In the genomic region with DNA sequence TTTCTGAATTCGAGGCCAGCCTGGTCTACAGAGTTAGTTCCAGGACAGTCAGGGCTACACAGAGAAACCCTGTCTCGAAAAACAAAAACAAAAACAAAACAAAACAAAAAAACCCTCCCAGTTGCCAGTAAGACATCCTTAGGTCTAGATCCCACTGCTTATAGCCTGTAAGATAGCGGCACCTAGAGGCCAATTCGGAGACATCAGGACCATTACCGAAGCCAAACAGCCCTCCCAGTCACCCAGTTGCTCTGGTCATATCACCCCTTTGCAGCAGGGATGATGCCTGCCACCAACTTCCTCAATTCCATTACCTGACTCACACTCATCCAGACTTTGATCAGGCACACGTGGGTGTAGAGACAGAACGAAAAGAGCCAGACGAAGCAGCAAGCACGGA, we compare ENCODE assay signal across 8 mouse cellular contexts.
DNase-seq lines count a peak whose midpoint lies in the region; ATAC-seq and TF ChIP-seq lines count a peak whose summit lies in the region.

No protein-coding gene starts in this region.

- TF ChIP-seq CTCF in spleen, adult 2 months (IDR thresholded peaks at IDR 0.05; ENCODE audit: extremely low read depth, insufficient read depth, insufficient read length, insufficient replicate concordance), result peak; percentile 24; the same call in 1 of the 2 replicates

- no peak overlapping the region for H3K4me3 ChIP-seq in spleen, adult 2 months (ENCODE audit: extremely low read depth, insufficient read depth, insufficient read length)
- no peak overlapping the region for H3K4me3 ChIP-seq in hindbrain, embryonic 14.5 days (replicated peaks; ENCODE audit: low read length)

- peak; percentile 66 to 68 for DNase-seq in cerebellum, adult 18-20 months
- DNase-seq in cerebellum, adult 11 months, result no peak
- DNase-seq in spleen, adult 2 months (ENCODE audit: low read depth in 1 of 2, low spot score in 2 of 2), result peak in 1 of 2 experiments; percentile 44
- DNase-seq in spleen, adult 12 weeks (ENCODE audit: low spot score), result no peak
- DNase-seq in cerebellum, postnatal 25 days, result peak; percentile 64 to 78
- DNase-seq in hindbrain, embryonic 14.5 days (ENCODE audit: low spot score), result peak; percentile 77
- peak; percentile 42 to 45 for DNase-seq in lung, adult 18-20 months
- peak; percentile 47 for DNase-seq in right cerebral cortex, postnatal 4 days

- no peaks in the 10 kb centered on the region; the same call in 1 of the 2 replicates for H3K4me1 ChIP-seq in spleen, adult 2 months (ENCODE audit: control insufficient read depth, insufficient read depth, insufficient read length)
- H3K4me1 ChIP-seq in hindbrain, embryonic 14.5 days (replicated peaks; ENCODE audit: control insufficient read depth, insufficient read depth, low read length), result peaks cover 9% of the 10 kb centered on the region

- TF ChIP-seq POLR2A in spleen, adult 2 months (IDR thresholded peaks at IDR 0.05; ENCODE audit: low read depth, low read length), result no peak

- 0 out of 2 replicates have a peak, but pooled peaks cover 2% of the 10 kb centered on the region for H3K27me3 ChIP-seq in spleen, adult 2 months (ENCODE audit: control insufficient read depth, insufficient read depth, low read length)
- no peaks in the 10 kb centered on the region for H3K27me3 ChIP-seq in hindbrain, embryonic 14.5 days (ENCODE audit: control insufficient read depth, insufficient read depth, low read length)

- H3K4me2 ChIP-seq in hindbrain, embryonic 14.5 days (replicated peaks), result no peak overlapping the region

- H3K9me3 ChIP-seq in hindbrain, embryonic 14.5 days (ENCODE audit: control insufficient read depth, low read length), result no peaks in the 10 kb centered on the region

- no peak overlapping the region for H3K9ac ChIP-seq in hindbrain, embryonic 14.5 days

- no peaks in the 10 kb centered on the region for H3K36me3 ChIP-seq in spleen, adult 2 months (ENCODE audit: control insufficient read depth, insufficient read depth, low read length)
- H3K36me3 ChIP-seq in hindbrain, embryonic 14.5 days (replicated peaks; ENCODE audit: control insufficient read depth, insufficient read depth), result no peaks in the 10 kb centered on the region

- ATAC-seq in hindbrain, embryonic 14.5 days (ENCODE audit: low FRiP score), result peak; percentile 42; the same call in 1 of the 2 replicates

- H3K27ac ChIP-seq in spleen, adult 2 months (ENCODE audit: insufficient read depth, low read length), result no peak overlapping the region
- H3K27ac ChIP-seq in hindbrain, embryonic 14.5 days, result no peak overlapping the region

- 12% methylated on average over 9 of the region's 9 CpGs for WGBS in spleen, adult 2 months
- 21% methylated on average over 9 of the region's 9 CpGs for WGBS in hindbrain, embryonic 14.5 days

Comparison
In these comparisons a context has a peak if more than half of its experiments do, and no peak if none do; other contexts are left out.
1. DNase-seq: peak in cerebellum, adult 18-20 months (2 of 2), cerebellum, postnatal 25 days (2 of 2), hindbrain, embryonic 14.5 days (single experiment), lung, adult 18-20 months (2 of 2) and right cerebral cortex, postnatal 4 days (single experiment); none in cerebellum, adult 11 months (single experiment) and spleen, adult 12 weeks (single experiment).